Mouse (Mus musculus) MEL-GATA-1-ER (cell line): ENCODE measurements around the gene Lsm2.
"Not testable (repeated sequence)": the region's sequence is repeated elsewhere in the genome, so short reads cannot be mapped to it uniquely, and the experiment has no call there.

Source experiments
- DNase-seq: peaks from one replicate; pipeline ENCODE4 v3.0.0-alpha.2; 2012; ENCODE audit warnings: low read depth; ENCODE audit errors: extremely low read depth

Gene Lsm2

DNA sequence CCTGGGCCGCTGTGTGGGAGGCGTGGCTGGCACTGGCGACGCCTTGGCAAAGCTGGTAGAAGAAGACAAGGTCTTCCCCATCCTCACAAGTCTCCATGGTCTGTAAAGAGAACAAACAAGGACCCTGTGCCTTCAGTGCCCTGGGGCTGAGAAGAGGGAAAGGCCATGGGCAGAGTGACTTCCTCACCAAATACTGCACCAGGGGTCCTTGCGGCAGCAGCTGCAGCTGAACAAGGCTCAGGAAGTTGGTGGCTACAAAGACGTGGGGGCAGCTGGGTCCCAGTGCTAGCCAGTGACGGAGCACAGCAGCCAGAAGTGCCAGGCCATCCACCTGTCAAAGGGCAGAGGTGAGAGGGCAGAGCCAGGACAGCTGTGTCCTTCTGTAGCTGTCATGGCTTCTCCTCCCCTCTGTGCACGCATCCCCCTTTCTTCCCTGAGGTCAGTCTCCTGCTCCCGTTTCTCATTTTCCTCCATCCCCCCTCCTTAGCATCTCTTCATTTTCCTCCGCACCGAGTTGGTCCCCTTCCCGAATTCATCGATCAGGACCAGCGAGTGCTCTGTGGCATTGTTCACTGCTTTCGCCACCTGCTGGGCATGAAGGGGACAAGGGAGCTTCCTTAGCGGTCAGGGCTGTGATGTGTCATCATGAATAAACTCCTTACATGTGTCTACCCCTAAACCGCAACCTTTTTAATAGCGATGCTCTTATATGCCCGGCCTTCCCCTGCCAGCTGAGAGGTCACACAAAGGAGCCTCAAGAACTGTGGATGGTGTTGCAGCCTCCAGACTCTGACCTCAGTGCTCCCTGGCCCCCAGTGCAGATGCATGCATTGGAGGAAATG, 48.2 kb downstream of the Lsm2 start:
- no peak for DNase-seq

DNA sequence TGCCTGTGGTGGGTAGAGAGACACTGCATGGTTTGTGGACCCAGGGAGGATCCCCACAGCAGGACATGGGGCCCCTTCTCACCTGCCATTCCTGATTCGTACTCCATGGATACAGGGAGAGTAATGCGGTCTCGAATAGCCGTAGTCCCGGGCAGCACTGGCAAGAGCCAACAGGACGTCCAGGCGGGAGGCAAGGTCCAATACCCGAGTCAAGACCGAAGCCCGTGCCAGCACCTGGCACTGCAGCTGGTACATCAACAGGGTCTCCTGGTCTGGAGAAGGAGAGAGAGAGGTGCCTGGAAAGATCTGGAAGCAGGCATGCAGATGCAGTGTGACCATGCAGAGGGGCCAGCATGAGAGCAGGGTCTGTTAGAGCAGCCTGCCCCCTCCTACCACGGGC, 49.6 kb downstream of the Lsm2 start:
- DNase-seq, result no peak

GRCm38 (mm10) chr17:35031880-35032279, 50.2 kb downstream of the Lsm2 start:
- no peak for DNase-seq

- DNase-seq, result no peak
These were observed 50.7 kb downstream of the Lsm2 start for GRCm38 (mm10) chr17:35032323-35032870.

DNA sequence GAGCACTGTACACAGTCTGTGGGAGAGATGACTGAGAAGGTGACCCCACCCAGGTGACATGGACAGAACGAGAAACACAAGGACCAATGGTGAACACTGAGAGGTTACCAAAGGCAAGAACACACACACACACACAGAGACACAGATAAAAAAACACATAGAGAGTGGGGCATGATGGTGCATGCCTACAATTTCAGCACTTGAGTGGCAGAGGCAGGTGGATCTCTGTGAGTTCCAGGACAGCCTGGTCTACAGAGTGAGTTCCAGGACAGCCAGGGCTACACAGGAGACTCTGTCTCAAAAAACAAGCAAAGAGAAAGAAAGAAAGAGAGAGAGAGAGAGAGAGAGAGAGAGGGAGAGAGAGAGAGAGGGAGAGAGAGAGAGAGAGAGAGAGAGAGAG, 52.0 kb downstream of the Lsm2 start:
- DNase-seq, result not testable (repeated sequence)

GRCm38 (mm10) chr17:35034896-35035295, 53.2 kb downstream of the Lsm2 start:
- DNase-seq, result no peak
